Mouse (Mus musculus): ENCODE measurements around the gene Morn1.

GRCm38 (mm10) chr4:155142836-155143235 lies 56.5 kb downstream of the Morn1 start:
- TF ChIP-seq EP300 (IDR thresholded peaks at IDR 0.05; ENCODE audit: low read length) (no peak), USF2 (conservative IDR thresholded peaks at IDR 0.05; ENCODE audit: low read depth, low read length) (no peak), CHD2 (IDR thresholded peaks at IDR 0.05; ENCODE audit: low read length) (no peak), NRF1 (IDR thresholded peaks at IDR 0.05; ENCODE audit: low read depth, low read length) (no peak), POLR2A (IDR thresholded peaks at IDR 0.05; ENCODE audit: low read depth, low read length) (no peak), POLR2AphosphoS2 (IDR thresholded peaks at IDR 0.05; ENCODE audit: low read depth, low read length) (no peak), CTCF (conservative IDR thresholded peaks at IDR 0.05 in 1 of 2, IDR thresholded peaks at IDR 0.05 in 1 of 2; ENCODE audit: low read depth in 2 of 2, low read length in 2 of 2) (no peak), NELFE (IDR thresholded peaks at IDR 0.05; ENCODE audit: low read depth, low read length) (no peak), MAX (IDR thresholded peaks at IDR 0.05; ENCODE audit: low read length) (no peak), HCFC1 (IDR thresholded peaks at IDR 0.05; ENCODE audit: low read depth, low read length) (no peak), JUN (IDR thresholded peaks at IDR 0.05; ENCODE audit: insufficient read depth, low read depth, low read length) (no peak), MAZ (IDR thresholded peaks at IDR 0.05; ENCODE audit: low read depth, low read length) (no peak), MEF2A (IDR thresholded peaks at IDR 0.05; ENCODE audit: borderline replicate concordance, low read depth, low read length) (no peak), USF1 (IDR thresholded peaks at IDR 0.05; ENCODE audit: low read depth, low read length) (no peak)

Measured in CH12.LX (cell line).